Mouse (Mus musculus) left cerebral cortex, postnatal 36 days (tissue): ENCODE results near the gene Cadps. TPM values are rescaled to one million over a fixed set of nuclear protein-coding genes. Genes with fewer than 3 reads are reported as not detected.
"Not testable (repeated sequence)": the region's sequence is repeated elsewhere in the genome, so short reads cannot be mapped to it uniquely, and the experiment has no call there.

Source experiments
- DNase-seq, 2 experiments: peaks; one replicate each; pipeline ENCODE4 v3.0.0; 2021 to 2022; ENCODE audit warnings: low spot score in 2 of 2, mixed read lengths in 1 of 2
- intact Hi-C: fragments of 180-260 bp; cut with DNase I; formaldehyde crosslinking; loops from one replicate; pipeline ENCODE4 v1.15.1; 2025
- total RNA-seq, 2 experiments: library from RNA; stranded (reverse); gene quantifications; 2 replicates each; pipeline ENCODE4 v1.2.3; 2021

Cadps gene
- total RNA-seq, 2 experiments from 2014 or later, result 224 to 253 TPM

GRCm38 (mm10) chr14:12607025-12607424 is 215.9 kb downstream of the Cadps start:
- DNase-seq, result no peak
- intact Hi-C loops, result no loop called here

GRCm38 (mm10) chr14:12606202-12606601 is 216.7 kb downstream of the Cadps start:
- intact Hi-C loops, result no loop called here
- DNase-seq, result no peak

- intact Hi-C loops, result no loop called here
- DNase-seq, result no peak
Observed at GRCm38 (mm10) chr14:12602080-12602479, 220.8 kb downstream of the Cadps start.

- intact Hi-C loops, result no loop called here
- DNase-seq, result no peak
Observed at GRCm38 (mm10) chr14:12595326-12595725, 227.6 kb downstream of the Cadps start.

- DNase-seq, result no peak
- intact Hi-C loops, result no loop called here
Observed at GRCm38 (mm10) chr14:12592472-12593075, 230.3 kb downstream of the Cadps start.

GRCm38 (mm10) chr14:12591829-12592228 is 231.1 kb downstream of the Cadps start:
- no peak for DNase-seq
- intact Hi-C loops, result no loop called here

- intact Hi-C loops, result no loop called here
- no peak for DNase-seq
Observed at GRCm38 (mm10) chr14:12583536-12583935, 239.3 kb downstream of the Cadps start.

GRCm38 (mm10) chr14:12581657-12582056 is 241.2 kb downstream of the Cadps start:
- DNase-seq, result no peak
- intact Hi-C loops, result no loop called here

- intact Hi-C loops, result no loop called here
- no peak for DNase-seq
Observed at GRCm38 (mm10) chr14:12580786-12581185, 242.1 kb downstream of the Cadps start.

GRCm38 (mm10) chr14:12578156-12578555 is 244.7 kb downstream of the Cadps start:
- DNase-seq, result no peak
- intact Hi-C loops, result loop anchor here (5.0 to 10.0 kb wide), 2 partner anchors 244 to 767 kb away; partner anchors contain the start of gene Cadps

- no peak for DNase-seq
- intact Hi-C loops, result loop anchor here (5.0 to 10.0 kb wide), 2 partner anchors 245 to 767 kb away; partner anchors contain the start of gene Cadps
Observed at GRCm38 (mm10) chr14:12577475-12578140, 245.3 kb downstream of the Cadps start.

- intact Hi-C loops, result loop anchor here (2.0 to 10.0 kb wide), 3 partner anchors 247 to 770 kb away; partner anchors contain the start of gene Cadps
- DNase-seq, result peak; percentile 29 to 37
Observed at GRCm38 (mm10) chr14:12575105-12575504, 247.8 kb downstream of the Cadps start.

- intact Hi-C loops, result loop anchor here (2.0 to 10.0 kb wide), 2 partner anchors 624 to 770 kb away; no protein-coding TSS in a partner anchor
- DNase-seq, result no peak
Observed at GRCm38 (mm10) chr14:12574336-12574735, 248.5 kb downstream of the Cadps start.

GRCm38 (mm10) chr14:12561730-12562129 is 261.1 kb downstream of the Cadps start:
- intact Hi-C loops, DNase-seq: not testable (repeated sequence)

- intact Hi-C loops, result no loop called here
- no peak for DNase-seq
Observed at GRCm38 (mm10) chr14:12560233-12560577, 262.7 kb downstream of the Cadps start.

GRCm38 (mm10) chr14:12559574-12560232 is 263.2 kb downstream of the Cadps start:
- intact Hi-C loops, result no loop called here
- no peak for DNase-seq

GRCm38 (mm10) chr14:12558920-12559573 is 263.8 kb downstream of the Cadps start:
- intact Hi-C loops, result no loop called here
- no peak for DNase-seq

- DNase-seq, result no peak
- intact Hi-C loops, result no loop called here
Observed at GRCm38 (mm10) chr14:12554486-12554885, 268.4 kb downstream of the Cadps start.

- DNase-seq, result no peak
- intact Hi-C loops, result no loop called here
Observed at GRCm38 (mm10) chr14:12551353-12551752, 271.5 kb downstream of the Cadps start.

GRCm38 (mm10) chr14:12550931-12551330 is 271.9 kb downstream of the Cadps start:
- intact Hi-C loops, result no loop called here
- DNase-seq, result no peak
